Mouse (Mus musculus): Measurements from ENCODE around the gene Mid1. TPM values are rescaled to one million over a fixed set of nuclear protein-coding genes. Genes with fewer than 3 reads are reported as not detected.

Mid1 gene
- total RNA-seq, 1 experiment: 201 TPM

DNA sequence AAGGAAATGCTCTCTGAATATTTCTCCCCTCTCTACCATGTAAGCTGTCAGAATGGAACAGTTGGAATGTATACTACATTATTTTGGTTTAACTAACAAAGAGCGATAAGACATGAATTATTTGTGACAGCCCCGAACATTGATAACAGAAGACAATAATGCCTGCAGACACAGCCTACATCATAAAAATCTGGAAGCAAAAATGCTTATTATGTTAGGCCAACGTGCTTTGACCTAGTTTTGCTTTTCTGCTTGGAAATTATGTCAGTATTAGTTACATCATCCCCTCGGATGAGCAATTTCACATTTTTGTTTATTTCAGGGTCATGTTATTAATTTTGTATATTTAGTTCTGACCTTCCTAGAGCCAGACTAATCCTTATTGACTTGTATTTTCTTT lies 205.5 kb downstream of the Mid1 start:
- Histone ChIP-seq H3K9ac (ENCODE audit: insufficient read depth, low read depth, low read length, poor library complexity, severe bottlenecking) (no peak overlapping the region), H3K4me1 (ENCODE audit: control insufficient read depth in 2 of 2, insufficient read depth in 2 of 2, low read length in 2 of 2, poor library complexity in 1 of 2) (no peaks in the 10 kb centered on the region), H3K9me3 (ENCODE audit: control insufficient read depth, insufficient read depth, low read depth, low read length) (no peaks in the 10 kb centered on the region), H3K4me3 (ENCODE audit: insufficient read depth in 1 of 2, low read depth in 1 of 2, low read length in 2 of 2, poor library complexity in 1 of 2, severe bottlenecking in 1 of 2) (no peak overlapping the region), H3K36me3 (ENCODE audit: control insufficient read depth, insufficient read depth, low read length, poor library complexity, severe bottlenecking) (no peaks in the 10 kb centered on the region), H3K27ac (ENCODE audit: insufficient read depth, low read depth, low read length, poor library complexity, severe bottlenecking) (no peak overlapping the region)
- TF ChIP-seq ZNF384 (IDR thresholded peaks at IDR 0.05; ENCODE audit: low read depth, low read length) (no peak), HCFC1 (IDR thresholded peaks at IDR 0.05; ENCODE audit: borderline replicate concordance, insufficient read depth, low read length) (no peak), CHD2 (IDR thresholded peaks at IDR 0.05; ENCODE audit: low read depth, low read length) (no peak), ZC3H11A (IDR thresholded peaks at IDR 0.05; ENCODE audit: borderline replicate concordance, low read depth, low read length) (no peak)
- in situ Hi-C loops (cut with MboI; ENCODE audit: low sequenced_read_pairs in 2 of 2, unreplicated experiment in 2 of 2): no loop called here
- no peak for DNase-seq (ENCODE audit: low read depth, low spot score)

DNA sequence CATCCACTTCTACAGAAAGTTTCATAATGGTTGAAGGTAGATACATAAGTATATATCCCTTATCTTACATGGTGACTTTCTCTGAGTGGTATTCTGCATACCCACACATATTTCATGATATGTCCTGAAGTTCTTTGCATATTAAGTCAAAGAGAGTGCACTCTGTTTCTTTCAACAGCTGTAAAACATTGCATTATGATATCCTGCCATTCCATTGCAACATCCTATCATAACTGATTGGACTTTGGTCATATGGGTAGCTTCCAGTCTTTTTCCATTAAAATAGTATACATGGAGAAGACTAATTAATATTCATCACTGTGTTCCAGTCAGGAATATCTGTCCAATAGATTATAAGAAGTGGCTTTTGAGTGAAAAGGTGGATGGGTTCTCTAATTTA lies 207.1 kb downstream of the Mid1 start:
- Histone ChIP-seq H3K27ac (ENCODE audit: insufficient read depth, low read depth, low read length, poor library complexity, severe bottlenecking) (no peak overlapping the region), H3K4me1 (ENCODE audit: control insufficient read depth in 2 of 2, insufficient read depth in 2 of 2, low read length in 2 of 2, poor library complexity in 1 of 2) (no peaks in the 10 kb centered on the region), H3K4me3 (ENCODE audit: insufficient read depth in 1 of 2, low read depth in 1 of 2, low read length in 2 of 2, poor library complexity in 1 of 2, severe bottlenecking in 1 of 2) (no peak overlapping the region), H3K36me3 (ENCODE audit: control insufficient read depth, insufficient read depth, low read length, poor library complexity, severe bottlenecking) (no peaks in the 10 kb centered on the region), H3K9ac (ENCODE audit: insufficient read depth, low read depth, low read length, poor library complexity, severe bottlenecking) (no peak overlapping the region), H3K9me3 (ENCODE audit: control insufficient read depth, insufficient read depth, low read depth, low read length) (no peaks in the 10 kb centered on the region)
- in situ Hi-C loops (cut with MboI; ENCODE audit: low sequenced_read_pairs in 2 of 2, unreplicated experiment in 2 of 2): no loop called here
- TF ChIP-seq ZNF384 (IDR thresholded peaks at IDR 0.05; ENCODE audit: low read depth, low read length) (no peak), CHD2 (IDR thresholded peaks at IDR 0.05; ENCODE audit: low read depth, low read length) (no peak), HCFC1 (IDR thresholded peaks at IDR 0.05; ENCODE audit: borderline replicate concordance, insufficient read depth, low read length) (no peak), ZC3H11A (IDR thresholded peaks at IDR 0.05; ENCODE audit: borderline replicate concordance, low read depth, low read length) (no peak), MAFK (IDR thresholded peaks at IDR 0.05; ENCODE audit: insufficient read depth, low read depth, low read length) (no peak)
- no peak for DNase-seq (ENCODE audit: low read depth, low spot score)

DNA sequence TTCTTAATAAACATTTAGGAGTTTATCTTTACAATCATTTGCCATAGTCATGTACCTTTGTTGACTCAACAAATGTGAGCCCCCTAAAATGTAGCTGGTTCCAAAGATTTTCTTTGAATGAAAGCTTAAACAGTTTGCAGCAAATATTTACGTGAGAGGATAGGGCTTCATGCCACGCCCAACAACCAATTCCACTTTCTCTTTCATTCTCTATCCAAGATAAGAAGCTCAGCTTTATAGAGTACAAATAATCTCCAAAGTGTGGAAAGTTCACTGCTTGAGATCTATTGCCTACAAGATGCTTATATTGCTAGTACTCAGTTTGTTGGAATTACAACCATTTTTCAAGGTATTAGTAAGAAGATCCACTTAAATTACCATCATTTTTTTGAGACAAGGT lies 207.6 kb downstream of the Mid1 start:
- H3K9me3 ChIP-seq (ENCODE audit: control insufficient read depth, insufficient read depth, low read depth, low read length): no peaks in the 10 kb centered on the region
- H3K36me3 ChIP-seq (ENCODE audit: control insufficient read depth, insufficient read depth, low read length, poor library complexity, severe bottlenecking): no peaks in the 10 kb centered on the region
- H3K9ac ChIP-seq (ENCODE audit: insufficient read depth, low read depth, low read length, poor library complexity, severe bottlenecking): no peak overlapping the region
- H3K27ac ChIP-seq (ENCODE audit: insufficient read depth, low read depth, low read length, poor library complexity, severe bottlenecking): no peak overlapping the region
- no peak for TF ChIP-seq CHD2 (IDR thresholded peaks at IDR 0.05; ENCODE audit: low read depth, low read length)
- TF ChIP-seq ZNF384 (IDR thresholded peaks at IDR 0.05; ENCODE audit: low read depth, low read length): no peak
- TF ChIP-seq HCFC1 (IDR thresholded peaks at IDR 0.05; ENCODE audit: borderline replicate concordance, insufficient read depth, low read length): no peak
- TF ChIP-seq MAFK (IDR thresholded peaks at IDR 0.05; ENCODE audit: insufficient read depth, low read depth, low read length): no peak
- no peak for TF ChIP-seq ZC3H11A (IDR thresholded peaks at IDR 0.05; ENCODE audit: borderline replicate concordance, low read depth, low read length)
- H3K4me3 ChIP-seq (ENCODE audit: insufficient read depth in 1 of 2, low read depth in 1 of 2, low read length in 2 of 2, poor library complexity in 1 of 2, severe bottlenecking in 1 of 2): no peak overlapping the region
- DNase-seq (ENCODE audit: low read depth, low spot score): no peak
- no peaks in the 10 kb centered on the region for H3K4me1 ChIP-seq (ENCODE audit: control insufficient read depth in 2 of 2, insufficient read depth in 2 of 2, low read length in 2 of 2, poor library complexity in 1 of 2)
- in situ Hi-C loops (cut with MboI; ENCODE audit: low sequenced_read_pairs in 2 of 2, unreplicated experiment in 2 of 2): no loop called here

DNA sequence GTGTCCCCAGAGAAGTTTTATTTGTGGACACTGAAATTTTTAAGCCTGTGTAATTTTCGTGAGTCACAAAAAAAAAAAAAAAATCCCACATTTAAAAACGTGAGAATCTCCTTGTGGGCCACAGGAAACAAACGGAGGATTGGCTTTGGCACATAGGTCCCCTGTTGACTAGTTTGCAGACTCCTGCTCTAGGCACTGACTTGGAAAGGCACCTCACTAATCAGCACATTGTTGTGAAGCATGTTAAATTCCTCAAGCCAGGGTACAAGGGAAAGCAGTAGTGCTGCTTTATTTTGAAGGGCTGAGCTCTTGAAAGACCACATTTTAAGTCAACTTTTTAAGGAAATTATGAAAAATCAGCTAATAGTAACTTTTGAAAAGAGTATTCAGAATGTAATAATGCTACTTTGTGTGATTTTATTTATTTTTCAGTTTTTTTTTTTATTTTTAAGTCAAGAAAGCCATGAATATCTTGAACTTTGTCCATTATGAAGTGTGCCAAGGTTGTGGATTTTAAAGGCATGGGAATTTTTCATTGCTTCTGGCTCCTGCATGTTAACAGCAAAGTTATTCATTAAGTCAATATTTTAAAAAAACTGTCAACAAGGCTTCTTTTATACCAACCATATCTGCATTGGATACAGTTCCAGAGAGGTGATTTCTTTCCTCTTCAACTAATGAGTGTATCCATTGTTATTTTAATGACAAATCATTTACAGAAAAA lies 214.4 kb downstream of the Mid1 start:
- no peak overlapping the region for H3K4me3 ChIP-seq (ENCODE audit: insufficient read depth in 1 of 2, low read depth in 1 of 2, low read length in 2 of 2, poor library complexity in 1 of 2, severe bottlenecking in 1 of 2)
- no peaks in the 10 kb centered on the region for H3K9me3 ChIP-seq (ENCODE audit: control insufficient read depth, insufficient read depth, low read depth, low read length)
- no peak overlapping the region for H3K27ac ChIP-seq (ENCODE audit: insufficient read depth, low read depth, low read length, poor library complexity, severe bottlenecking)
- H3K36me3 ChIP-seq (ENCODE audit: control insufficient read depth, insufficient read depth, low read length, poor library complexity, severe bottlenecking): no peaks in the 10 kb centered on the region
- DNase-seq (ENCODE audit: low read depth, low spot score): no peak
- H3K4me1 ChIP-seq (ENCODE audit: control insufficient read depth in 2 of 2, insufficient read depth in 2 of 2, low read length in 2 of 2, poor library complexity in 1 of 2): no peaks in the 10 kb centered on the region
- in situ Hi-C loops (cut with MboI; ENCODE audit: low sequenced_read_pairs in 2 of 2, unreplicated experiment in 2 of 2): no loop called here
- no peak overlapping the region for H3K9ac ChIP-seq (ENCODE audit: insufficient read depth, low read depth, low read length, poor library complexity, severe bottlenecking)
- TF ChIP-seq ZC3H11A (IDR thresholded peaks at IDR 0.05; ENCODE audit: borderline replicate concordance, low read depth, low read length): no peak
- TF ChIP-seq CHD2 (IDR thresholded peaks at IDR 0.05; ENCODE audit: low read depth, low read length): no peak
- TF ChIP-seq ZNF384 (IDR thresholded peaks at IDR 0.05; ENCODE audit: low read depth, low read length): no peak
- TF ChIP-seq MAFK (IDR thresholded peaks at IDR 0.05; ENCODE audit: insufficient read depth, low read depth, low read length): no peak
- no peak for TF ChIP-seq HCFC1 (IDR thresholded peaks at IDR 0.05; ENCODE audit: borderline replicate concordance, insufficient read depth, low read length)
